Mouse (Mus musculus): Measurements from ENCODE around the gene A330070K13Rik.

DNA sequence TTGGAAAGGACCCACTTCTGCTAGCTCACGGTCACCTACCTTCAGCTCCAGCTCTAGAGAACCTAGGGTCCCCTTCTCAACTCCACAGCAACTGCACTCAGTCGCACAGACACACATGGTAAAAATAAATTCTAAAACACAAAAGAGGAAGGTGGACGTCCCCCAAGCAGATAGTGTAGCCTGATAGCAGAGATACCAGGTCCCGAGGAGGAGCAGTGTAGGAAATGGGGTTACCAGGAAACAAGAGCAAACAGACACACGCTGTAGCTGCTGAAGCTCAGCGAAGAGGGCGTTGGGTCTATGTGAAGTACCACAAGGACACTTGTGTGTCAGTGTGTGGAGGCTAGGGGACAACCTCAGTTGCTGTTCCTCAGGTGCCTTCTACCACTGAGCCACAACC is 39.4 kb downstream of the A330070K13Rik start:
- no peak for TF ChIP-seq CTCF (IDR thresholded peaks at IDR 0.05; ENCODE audit: borderline replicate concordance, insufficient read depth, low read depth, low read length)
- TF ChIP-seq POLR2A (IDR thresholded peaks at IDR 0.05; ENCODE audit: borderline replicate concordance, insufficient read depth, low read length): no peak

All from cerebellum, adult 2 months (tissue).